Mouse (Mus musculus) megakaryocyte, adult 5-6 weeks (primary cell): ENCODE measurements at regions not wholly inside any gene's neighbourhood (a gene's known extent, or its start where the extent isn't known, plus 50 kb on each side); places are given as distances from the start of the nearest gene placed in this dataset.

Experiments used
- ATAC-seq: 2 replicates; pipeline ENCODE4 v1.8.0; 2016; ENCODE audit warnings: mild to moderate bottlenecking, inconsistent platforms; ENCODE audit not compliant: poor library complexity, severe bottlenecking

GRCm38 (mm10) chr2:117021787-117022186 lies 99.4 kb upstream of the Spred1 start:
- no peak for ATAC-seq

GRCm38 (mm10) chr2:117023436-117023835 lies 97.7 kb upstream of the Spred1 start:
- no peak for ATAC-seq

- ATAC-seq = no peak
Observed at GRCm38 (mm10) chr2:117027071-117027470, 94.1 kb upstream of the Spred1 start.

GRCm38 (mm10) chr2:117028771-117029170 lies 92.4 kb upstream of the Spred1 start:
- ATAC-seq = no peak

- ATAC-seq = no peak
Observed at GRCm38 (mm10) chr2:117036197-117036872, 84.8 kb upstream of the Spred1 start.

GRCm38 (mm10) chr2:117040211-117040610 lies 81.0 kb upstream of the Spred1 start:
- ATAC-seq = no peak

- ATAC-seq = no peak
Observed at GRCm38 (mm10) chr2:117043831-117044230, 77.3 kb upstream of the Spred1 start.

GRCm38 (mm10) chr2:117048290-117048730 lies 72.9 kb upstream of the Spred1 start:
- no peak for ATAC-seq

GRCm38 (mm10) chr2:117050061-117050460 lies 71.1 kb upstream of the Spred1 start:
- no peak for ATAC-seq

- no peak for ATAC-seq
Observed at GRCm38 (mm10) chr2:117064126-117064525, 57.0 kb upstream of the Spred1 start.

- ATAC-seq = no peak
Observed at GRCm38 (mm10) chr2:117070348-117070747, 50.8 kb upstream of the Spred1 start.

GRCm38 (mm10) chr2:117071098-117071497 lies 50.1 kb upstream of the Spred1 start:
- no peak for ATAC-seq
